Mouse (Mus musculus) E14TG2a.4 (cell line): ENCODE data around the gene Mark4.

Experiments used
- H3K27me3 ChIP-seq: 2 replicates; pipeline ENCODE4 v1.6.1; 2014; ENCODE audit warnings: low read length, control low read depth; ENCODE audit not compliant: insufficient read depth
- H3K36me3 ChIP-seq: 2 replicates; pipeline ENCODE4 v1.6.1; 2014; ENCODE audit warnings: low read length, control low read depth; ENCODE audit not compliant: insufficient read depth
- H3K4me1 ChIP-seq: replicated peaks from 2 replicates; pipeline ENCODE4 v1.6.1; 2014; ENCODE audit warnings: low read depth, low read length, control low read depth
- H3K4me3 ChIP-seq: replicated peaks from 2 replicates; pipeline ENCODE4 v1.5.1; 2014; ENCODE audit warnings: mild to moderate bottlenecking, low read length
- H3K9me3 ChIP-seq: 2 replicates; pipeline ENCODE4 v1.6.1; 2014; ENCODE audit warnings: low read length, control low read depth
- CTCF ChIP-seq: conservative IDR thresholded peaks from 2 replicates; pipeline ENCODE4 v1.5.1; 2014; ENCODE audit warnings: low read length
- NANOG ChIP-seq: IDR thresholded peaks from 2 replicates; pipeline ENCODE4 v1.6.1; 2014; ENCODE audit warnings: borderline replicate concordance, low read length, mixed read lengths
- POU5F1 ChIP-seq: IDR thresholded peaks from 2 replicates; pipeline ENCODE4 v1.6.1; 2014; ENCODE audit warnings: low read length, borderline replicate concordance

Mark4 gene

GRCm38 (mm10) chr7:19457414-19458071 is 1.1 kb downstream of the Mark4 start:
- H3K36me3 ChIP-seq, result peaks cover 11% of the 10 kb centered on the region
- no peaks in the 10 kb centered on the region for H3K9me3 ChIP-seq
- H3K27me3 ChIP-seq, result peaks cover 7% of the 10 kb centered on the region; the same call in 1 of the 2 replicates
- peaks cover 75% of the 10 kb centered on the region for H3K4me1 ChIP-seq
- TF ChIP-seq CTCF (no peak), POU5F1 (no peak), NANOG (no peak)
- H3K4me3 ChIP-seq, result peak overlapping the region; percentile 85

- Histone ChIP-seq H3K36me3 (peaks cover 15% of the 10 kb centered on the region), H3K9me3 (no peaks in the 10 kb centered on the region), H3K4me1 (peaks cover 72% of the 10 kb centered on the region), H3K27me3 (peaks cover 7% of the 10 kb centered on the region; the same call in 1 of the 2 replicates), H3K4me3 (peak overlapping the region; percentile 85; the same call in 1 of the 2 replicates)
- TF ChIP-seq NANOG, result no peak
- TF ChIP-seq CTCF, result no peak
- no peak for TF ChIP-seq POU5F1
These were observed 2.0 kb downstream of the Mark4 start for GRCm38 (mm10) chr7:19456628-19457027.

GRCm38 (mm10) chr7:19455819-19456495 is 2.7 kb downstream of the Mark4 start:
- peaks cover 70% of the 10 kb centered on the region for H3K4me1 ChIP-seq
- H3K36me3 ChIP-seq, result peaks cover 22% of the 10 kb centered on the region
- H3K27me3 ChIP-seq, result peaks cover 7% of the 10 kb centered on the region; the same call in 1 of the 2 replicates
- TF ChIP-seq POU5F1 (no peak), NANOG (no peak), CTCF (no peak)
- no peaks in the 10 kb centered on the region for H3K9me3 ChIP-seq
- H3K4me3 ChIP-seq, result no peak overlapping the region; the same call in 1 of the 2 replicates

- Histone ChIP-seq H3K36me3 (peaks cover 22% of the 10 kb centered on the region), H3K4me3 (no peak overlapping the region), H3K27me3 (peaks cover 7% of the 10 kb centered on the region; the same call in 1 of the 2 replicates), H3K9me3 (no peaks in the 10 kb centered on the region), H3K4me1 (peaks cover 62% of the 10 kb centered on the region)
- TF ChIP-seq NANOG, result no peak
- no peak for TF ChIP-seq POU5F1
- TF ChIP-seq CTCF, result no peak
These were observed 3.4 kb downstream of the Mark4 start for GRCm38 (mm10) chr7:19455186-19455585.

- H3K9me3 ChIP-seq, result no peaks in the 10 kb centered on the region
- peaks cover 49% of the 10 kb centered on the region for H3K36me3 ChIP-seq
- no peak for TF ChIP-seq NANOG
- TF ChIP-seq CTCF, result no peak
- TF ChIP-seq POU5F1, result no peak
- H3K27me3 ChIP-seq, result no peaks in the 10 kb centered on the region
- H3K4me3 ChIP-seq, result no peak overlapping the region
- peaks cover 34% of the 10 kb centered on the region for H3K4me1 ChIP-seq
These were observed 9.5 kb downstream of the Mark4 start for GRCm38 (mm10) chr7:19449165-19449564.

GRCm38 (mm10) chr7:19447689-19448088 is 10.9 kb downstream of the Mark4 start:
- Histone ChIP-seq H3K4me3 (no peak overlapping the region), H3K27me3 (no peaks in the 10 kb centered on the region), H3K4me1 (peaks cover 27% of the 10 kb centered on the region), H3K9me3 (no peaks in the 10 kb centered on the region), H3K36me3 (peaks cover 54% of the 10 kb centered on the region)
- TF ChIP-seq CTCF (no peak), POU5F1 (no peak), NANOG (no peak)

- Histone ChIP-seq H3K27me3 (no peaks in the 10 kb centered on the region), H3K36me3 (peaks cover 70% of the 10 kb centered on the region), H3K4me3 (no peak overlapping the region), H3K9me3 (no peaks in the 10 kb centered on the region), H3K4me1 (peaks cover 14% of the 10 kb centered on the region)
- TF ChIP-seq CTCF (no peak), NANOG (no peak), POU5F1 (no peak)
These were observed 13.8 kb downstream of the Mark4 start for GRCm38 (mm10) chr7:19444801-19445200.

GRCm38 (mm10) chr7:19443344-19443743 is 15.3 kb downstream of the Mark4 start:
- H3K9me3 ChIP-seq, result no peaks in the 10 kb centered on the region
- no peak overlapping the region for H3K4me3 ChIP-seq
- peaks cover 9% of the 10 kb centered on the region for H3K4me1 ChIP-seq
- no peak for TF ChIP-seq NANOG
- TF ChIP-seq CTCF, result peak; percentile 93
- no peak for TF ChIP-seq POU5F1
- no peaks in the 10 kb centered on the region for H3K27me3 ChIP-seq
- H3K36me3 ChIP-seq, result peaks cover 69% of the 10 kb centered on the region

- TF ChIP-seq NANOG (no peak), CTCF (no peak), POU5F1 (no peak)
- H3K4me1 ChIP-seq, result peaks cover 17% of the 10 kb centered on the region
- H3K36me3 ChIP-seq, result peaks cover 71% of the 10 kb centered on the region
- no peaks in the 10 kb centered on the region for H3K9me3 ChIP-seq
- no peaks in the 10 kb centered on the region for H3K27me3 ChIP-seq
- H3K4me3 ChIP-seq, result no peak overlapping the region
These were observed 17.1 kb downstream of the Mark4 start for GRCm38 (mm10) chr7:19441448-19442091.
